In genomic region chr2:93333817-93334731, GRCm38 (mm10) we compare ENCODE assay signal across 8 mouse cellular contexts. TPM values are rescaled to one million over a fixed set of nuclear protein-coding genes. Genes with fewer than 3 reads are reported as not detected.
DNase-seq lines count a peak whose midpoint lies in the region; ATAC-seq lines count a peak whose summit lies in the region.

Gene Tspan18 (minus strand): TSS chr2:93334505.

- no peaks in the 10 kb centered on the region for H3K27me3 ChIP-seq in hindbrain, embryonic 15.5 days

- peak within 1 kb of the TSS; percentile 69 for H3K9ac ChIP-seq in hindbrain, embryonic 15.5 days

- peak within 1 kb of the TSS; percentile 79 for H3K27ac ChIP-seq in hindbrain, embryonic 15.5 days (replicated peaks)

- H3K4me1 ChIP-seq in hindbrain, embryonic 15.5 days (replicated peaks): peaks cover 36% of the 10 kb centered on the region

- H3K9me3 ChIP-seq in hindbrain, embryonic 15.5 days: no peaks in the 10 kb centered on the region

- no peaks in the 10 kb centered on the region for H3K36me3 ChIP-seq in hindbrain, embryonic 15.5 days

- WGBS in hindbrain, embryonic 15.5 days: under 1% methylated on average over 90 of the region's 95 CpGs

- intact Hi-C loops in left cerebral cortex, postnatal 14 days (cut with DNase I): loop anchor here (2.0 to 5.0 kb wide), 3 partner anchors 57 to 117 kb away; no protein-coding TSS in a partner anchor

- peak; percentile 49 for ATAC-seq in activated CD4-positive, CD25-positive, alpha-beta regulatory T cell, adult 4 months
- ATAC-seq in hindbrain, embryonic 15.5 days (ENCODE audit: low FRiP score, low read depth): peak; percentile 75
- ATAC-seq in megakaryocyte-erythroid progenitor cell, adult 5-6 weeks (replicated peaks; ENCODE audit: low FRiP score, low TSS enrichment, poor library complexity, severe bottlenecking): peak; percentile 84

- H3K4me3 ChIP-seq in hindbrain, embryonic 15.5 days: peak within 1 kb of the TSS; percentile 80

- peak within 1 kb of the TSS; percentile 96 for H3K4me2 ChIP-seq in hindbrain, embryonic 15.5 days

- peak; percentile 80 to 90 for DNase-seq in cerebellum, postnatal 25 days
- peak; percentile 17 to 36 for DNase-seq in gastrocnemius, adult 8-10 months (ENCODE audit: low spot score in 2 of 2)
- peak; percentile 20 to 43 for DNase-seq in left cerebral cortex, postnatal 14 days (ENCODE audit: low spot score in 2 of 2)
- DNase-seq in right cerebral cortex, postnatal 4 days: peak; percentile 59
- peak; percentile 87 for DNase-seq in yolk sac, embryonic 10.5 days (ENCODE audit: low spot score)

RNA-seq across cellular contexts. Expression of gene Tspan18, which starts in this region (rescaled TPM):
- polyA plus RNA-seq in activated CD4-positive, CD25-positive, alpha-beta regulatory T cell, adult 4 months (2017; shearing (Covaris generic)): under 1 TPM in 1 of 2 experiments, not detected in 1; 0.54 TPM
- 1 to 10 TPM in 3 of 4 experiments, under 1 TPM in 1; 0.97 to 1.5 (median 1.4) TPM for total RNA-seq in gastrocnemius, adult 8-10 months (2022)
- polyA plus RNA-seq in hindbrain, embryonic 15.5 days (2015; fragmentation: Nextera tagmentation; extraction: Ambion mirVana): 17.9 and 23.5 TPM in 2 replicates
- 1 to 10 TPM; 3.5 to 7.4 TPM for total RNA-seq in left cerebral cortex, postnatal 14 days (2021)
- 4.1 TPM in 1 of 2 replicates, not detected in the other for total RNA-seq in megakaryocyte-erythroid progenitor cell, adult 5-6 weeks (2014; fragmentation: Nextera tagmentation)
- total RNA-seq in megakaryocyte-erythroid progenitor cell, adult 5-6 weeks (2017): not detected in 2 replicates

Comparison
In these comparisons a context has a peak if more than half of its experiments do, and no peak if none do; other contexts are left out.
1. Peak in every context shown above with its lines: DNase-seq, ATAC-seq, H3K4me3 ChIP-seq and H3K27ac ChIP-seq.
2. RNA of gene Tspan18 (polyA plus RNA-seq): 17.9 to 23.5 TPM in hindbrain, embryonic 15.5 days; 0.54 TPM in activated CD4-positive, CD25-positive, alpha-beta regulatory T cell, adult 4 months; every median in the first group is over 10 times any median in the second.
3. Peak in ATAC-seq in activated CD4-positive, CD25-positive, alpha-beta regulatory T cell, adult 4 months; RNA of the gene not detected or under 1 TPM.
4. DNase-seq: peak in every context shown above with its lines; median percentile 87 in yolk sac, embryonic 10.5 days; 85 in cerebellum, postnatal 25 days; 59 in right cerebral cortex, postnatal 4 days; 32 in left cerebral cortex, postnatal 14 days; 26 in gastrocnemius, adult 8-10 months.